Mouse (Mus musculus) olfactory bulb, adult 2 months (tissue): Measurements from ENCODE around the gene Nos3.

Experiments used
- CTCF ChIP-seq: fragments of 200-500 bp; IDR thresholded peaks from 2 replicates; pipeline ENCODE4 v1.5.1; 2012; ENCODE audit warnings: low read depth, mild to moderate bottlenecking, low read length, moderate library complexity; ENCODE audit not compliant: insufficient read depth
- POLR2A ChIP-seq: fragments of 200-500 bp; IDR thresholded peaks from 2 replicates; pipeline ENCODE4 v1.6.1; 2012; ENCODE audit warnings: mild to moderate bottlenecking, low read depth, low read length, moderate library complexity; ENCODE audit not compliant: insufficient read depth

- TF ChIP-seq CTCF (no peak), POLR2A (no peak)
Observed at GRCm38 (mm10) chr5:24320894-24321293, 43.7 kb upstream of the Nos3 start.
